Mouse (Mus musculus): ENCODE data around the gene Ccdc40. TPM values are rescaled to one million over a fixed set of nuclear protein-coding genes. Genes with fewer than 3 reads are reported as not detected.

Gene Ccdc40
- polyA plus RNA-seq, 2 experiments, result 2.1 to 2.5 TPM

DNA sequence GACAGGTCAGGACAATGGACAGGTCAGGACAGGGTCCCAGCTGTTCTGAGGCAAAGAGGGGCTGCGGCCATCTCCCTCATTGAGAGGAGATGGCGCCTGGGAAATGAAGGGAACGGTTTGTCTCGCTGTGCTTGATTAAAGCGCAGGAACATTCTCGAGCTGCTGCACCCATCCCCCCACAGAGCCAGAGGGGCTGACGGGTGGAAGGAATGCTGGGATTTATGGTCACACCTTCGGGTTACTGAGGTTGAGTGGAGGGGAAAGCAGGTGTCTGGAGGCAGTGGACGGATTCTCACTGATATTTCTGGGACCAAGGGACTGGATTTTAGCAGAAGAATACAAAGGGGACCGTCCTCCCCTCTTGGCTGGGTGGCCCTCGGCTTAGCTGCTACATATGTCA, 79.5 kb downstream of the Ccdc40 start:
- H3K4me1 ChIP-seq (ENCODE audit: control insufficient read depth, insufficient read depth, low read length), result no peaks in the 10 kb centered on the region; the same call in 1 of the 2 replicates
- H3K27me3 ChIP-seq (ENCODE audit: control insufficient read depth, insufficient read depth, low read length), result no peaks in the 10 kb centered on the region
- no peaks in the 10 kb centered on the region for H3K9me3 ChIP-seq (ENCODE audit: control insufficient read depth, low read length)
- H3K36me3 ChIP-seq (ENCODE audit: control insufficient read depth, insufficient read depth, low read length), result no peaks in the 10 kb centered on the region
- 14% methylated on average over 11 of the region's 11 CpGs for WGBS
- peak overlapping the region; percentile 28 for H3K4me2 ChIP-seq (replicated peaks; ENCODE audit: low read depth, low read length, severe bottlenecking)
- peak; percentile 63 for ATAC-seq (ENCODE audit: low FRiP score, low read depth)
- no peak overlapping the region for H3K4me3 ChIP-seq (replicated peaks; ENCODE audit: low read length)
- DNase-seq (ENCODE audit: low spot score), result no peak
- peak overlapping the region; percentile 9; the same call in 1 of the 2 replicates for H3K9ac ChIP-seq (ENCODE audit: low read depth, low read length, severe bottlenecking)
- H3K27ac ChIP-seq (replicated peaks; ENCODE audit: low read depth, low read length), result 0 out of 2 replicates have a peak overlapping the region, but pooled peaks have one; percentile 7
- no peak for TF ChIP-seq POLR2A (IDR thresholded peaks at IDR 0.05; ENCODE audit: borderline replicate concordance, extremely low read depth, insufficient read depth, insufficient read length)

DNA sequence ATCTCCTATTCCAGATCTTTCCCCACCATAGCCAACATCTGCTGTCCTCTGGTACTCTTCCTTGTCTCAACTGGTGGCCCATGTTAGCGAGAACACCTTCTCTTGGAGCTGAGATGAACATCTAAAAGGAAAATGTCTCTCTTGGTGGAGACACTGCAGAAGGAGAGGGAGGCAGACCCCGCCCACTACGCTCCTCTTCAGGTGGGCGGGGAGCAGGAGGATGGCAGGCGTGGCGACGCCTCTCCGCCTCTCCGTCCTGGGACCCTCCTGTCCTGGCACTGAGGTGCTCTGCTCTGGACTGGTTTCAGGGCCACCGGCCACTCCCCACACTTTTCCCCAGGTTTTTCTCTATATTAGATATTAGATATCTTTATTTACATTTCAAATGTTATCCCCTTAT, 82.2 kb downstream of the Ccdc40 start:
- ATAC-seq (ENCODE audit: low FRiP score, low read depth) (no peak), DNase-seq (ENCODE audit: low spot score) (no peak)
- no peak for TF ChIP-seq POLR2A (IDR thresholded peaks at IDR 0.05; ENCODE audit: borderline replicate concordance, extremely low read depth, insufficient read depth, insufficient read length)
- Histone ChIP-seq H3K4me1 (ENCODE audit: control insufficient read depth, insufficient read depth, low read length) (no peaks in the 10 kb centered on the region; the same call in 1 of the 2 replicates), H3K9ac (ENCODE audit: low read depth, low read length, severe bottlenecking) (no peak overlapping the region), H3K9me3 (ENCODE audit: control insufficient read depth, low read length) (no peaks in the 10 kb centered on the region), H3K4me3 (replicated peaks; ENCODE audit: low read length) (no peak overlapping the region), H3K36me3 (ENCODE audit: control insufficient read depth, insufficient read depth, low read length) (no peaks in the 10 kb centered on the region), H3K4me2 (replicated peaks; ENCODE audit: low read depth, low read length, severe bottlenecking) (no peak overlapping the region), H3K27ac (replicated peaks; ENCODE audit: low read depth, low read length) (no peak overlapping the region), H3K27me3 (ENCODE audit: control insufficient read depth, insufficient read depth, low read length) (no peaks in the 10 kb centered on the region)
- WGBS, result 14% methylated on average over 10 of the region's 10 CpGs

- Histone ChIP-seq H3K9me3 (ENCODE audit: control insufficient read depth, low read length) (no peaks in the 10 kb centered on the region), H3K27ac (replicated peaks; ENCODE audit: low read depth, low read length) (no peak overlapping the region), H3K27me3 (ENCODE audit: control insufficient read depth, insufficient read depth, low read length) (no peaks in the 10 kb centered on the region), H3K4me2 (replicated peaks; ENCODE audit: low read depth, low read length, severe bottlenecking) (no peak overlapping the region), H3K9ac (ENCODE audit: low read depth, low read length, severe bottlenecking) (no peak overlapping the region), H3K4me1 (ENCODE audit: control insufficient read depth, insufficient read depth, low read length) (no peaks in the 10 kb centered on the region), H3K36me3 (ENCODE audit: control insufficient read depth, insufficient read depth, low read length) (no peaks in the 10 kb centered on the region), H3K4me3 (replicated peaks; ENCODE audit: low read length) (no peak overlapping the region)
- ATAC-seq (ENCODE audit: low FRiP score, low read depth) (no peak), DNase-seq (ENCODE audit: low spot score) (no peak)
- no peak for TF ChIP-seq POLR2A (IDR thresholded peaks at IDR 0.05; ENCODE audit: borderline replicate concordance, extremely low read depth, insufficient read depth, insufficient read length)
- 67% methylated on average over 17 of the region's 17 CpGs for WGBS
Measured at GRCm38 (mm10) chr11:119314252-119314936, 86.0 kb downstream of the Ccdc40 start.

Other genes starting within 250 kb of the Ccdc40 start
- 0.05 and 0.08 TPM in 2 replicates for gene Enpp7, start 240.4 kb upstream of the Ccdc40 start, polyA plus RNA-seq (2012; rRNA removed)
- gene Enpp7, start 240.4 kb upstream of the Ccdc40 start, polyA plus RNA-seq (2014; fragmentation: Nextera tagmentation; extraction: Ambion mirVana), result not detected in 2 replicates
- gene Cbx2, start 205.6 kb upstream of the Ccdc40 start, polyA plus RNA-seq (2012; rRNA removed), result 35.7 and 40.4 TPM in 2 replicates
- gene Cbx2, start 205.6 kb upstream of the Ccdc40 start, polyA plus RNA-seq (2014; fragmentation: Nextera tagmentation; extraction: Ambion mirVana), result 29.1 and 35.5 TPM in 2 replicates
- gene Cbx8, start 187.6 kb upstream of the Ccdc40 start, polyA plus RNA-seq (2012; rRNA removed), result 6.9 and 7.2 TPM in 2 replicates
- gene Cbx8, start 187.6 kb upstream of the Ccdc40 start, polyA plus RNA-seq (2014; fragmentation: Nextera tagmentation; extraction: Ambion mirVana), result 10.1 and 12.6 TPM in 2 replicates
- 23.1 and 24.3 TPM in 2 replicates for gene Cbx4, start 142.4 kb upstream of the Ccdc40 start, polyA plus RNA-seq (2012; rRNA removed)
- gene Cbx4, start 142.4 kb upstream of the Ccdc40 start, polyA plus RNA-seq (2014; fragmentation: Nextera tagmentation; extraction: Ambion mirVana), result 10.9 and 11.4 TPM in 2 replicates
- gene Tbc1d16, start 73 bp upstream of the Ccdc40 start, polyA plus RNA-seq (2012; rRNA removed), result 29.2 and 34.4 TPM in 2 replicates
- 16.3 and 16.7 TPM in 2 replicates for gene Tbc1d16, start 73 bp upstream of the Ccdc40 start, polyA plus RNA-seq (2014; fragmentation: Nextera tagmentation; extraction: Ambion mirVana)
- gene Gaa, start 39.3 kb downstream of the Ccdc40 start, polyA plus RNA-seq (2012; rRNA removed), result 136 and 196 TPM in 2 replicates
- gene Gaa, start 39.3 kb downstream of the Ccdc40 start, polyA plus RNA-seq (2014; fragmentation: Nextera tagmentation; extraction: Ambion mirVana), result 74.5 and 76.0 TPM in 2 replicates
- gene Eif4a3, start 71.5 kb downstream of the Ccdc40 start, polyA plus RNA-seq (2012; rRNA removed), result 206 and 228 TPM in 2 replicates
- gene Eif4a3, start 71.5 kb downstream of the Ccdc40 start, polyA plus RNA-seq (2014; fragmentation: Nextera tagmentation; extraction: Ambion mirVana), result 339 and 342 TPM in 2 replicates
- 1.7 and 2.0 TPM in 2 replicates for gene Card14, start 79.2 kb downstream of the Ccdc40 start, polyA plus RNA-seq (2012; rRNA removed)
- gene Card14, start 79.2 kb downstream of the Ccdc40 start, polyA plus RNA-seq (2014; fragmentation: Nextera tagmentation; extraction: Ambion mirVana), result 1.7 and 1.9 TPM in 2 replicates
- 8.7 and 11.7 TPM in 2 replicates for gene Sgsh, start 127.0 kb downstream of the Ccdc40 start, polyA plus RNA-seq (2012; rRNA removed)
- gene Sgsh, start 127.0 kb downstream of the Ccdc40 start, polyA plus RNA-seq (2014; fragmentation: Nextera tagmentation; extraction: Ambion mirVana), result 9.6 and 9.8 TPM in 2 replicates
- gene Slc26a11, start 127.0 kb downstream of the Ccdc40 start, polyA plus RNA-seq (2012; rRNA removed), result 28.5 and 31.9 TPM in 2 replicates
- 10.7 and 11.1 TPM in 2 replicates for gene Slc26a11, start 127.0 kb downstream of the Ccdc40 start, polyA plus RNA-seq (2014; fragmentation: Nextera tagmentation; extraction: Ambion mirVana)
- 9.2 and 9.5 TPM in 2 replicates for gene Rnf213, start 164.5 kb downstream of the Ccdc40 start, polyA plus RNA-seq (2012; rRNA removed)
- gene Rnf213, start 164.5 kb downstream of the Ccdc40 start, polyA plus RNA-seq (2014; fragmentation: Nextera tagmentation; extraction: Ambion mirVana), result 5.8 and 7.5 TPM in 2 replicates

Data from limb, embryonic 14.5 days (tissue).